Mouse (Mus musculus) brain, embryonic 14.5 days (tissue): ENCODE results near the gene Runx3.

Experiments used
- CTCF ChIP-seq: fragments of 200-500 bp; IDR thresholded peaks from 2 replicates; pipeline ENCODE4 v1.5.1; 2012; ENCODE audit warnings: inconsistent platforms, mild to moderate bottlenecking, moderate library complexity, borderline replicate concordance; ENCODE audit not compliant: insufficient read depth, insufficient read length; ENCODE audit errors: extremely low read depth
- POLR2A ChIP-seq: fragments of 200-500 bp; IDR thresholded peaks from 2 replicates; pipeline ENCODE4 v1.6.1; 2012; ENCODE audit warnings: mild to moderate bottlenecking, inconsistent platforms, borderline replicate concordance; ENCODE audit not compliant: poor library complexity, insufficient read depth, insufficient read length, severe bottlenecking; ENCODE audit errors: extremely low read depth

- TF ChIP-seq CTCF: no peak
- no peak for TF ChIP-seq POLR2A
Measured at GRCm38 (mm10) chr4:135190364-135190763, 69.9 kb downstream of the Runx3 start.
